Mouse (Mus musculus): ENCODE data around the gene Scube1. TPM values are rescaled to one million over a fixed set of nuclear protein-coding genes. Genes with fewer than 3 reads are reported as not detected.

Scube1 gene
- polyA plus RNA-seq, 1 experiment from 2014 or later: 2.5 TPM

- no peak overlapping the region for H3K9ac ChIP-seq (ENCODE audit: low read depth, low read length)
- no peak overlapping the region for H3K4me3 ChIP-seq (ENCODE audit: low read depth, low read length)
- peaks cover 11% of the 10 kb centered on the region; the same call in 1 of the 2 replicates for H3K36me3 ChIP-seq (ENCODE audit: control insufficient read depth, insufficient read depth)
- no peaks in the 10 kb centered on the region for H3K4me1 ChIP-seq (replicated peaks; ENCODE audit: control insufficient read depth, insufficient read depth, low read length)
- ATAC-seq: no peak
- H3K27ac ChIP-seq (ENCODE audit: low read depth, low read length): no peak overlapping the region
- TF ChIP-seq CTCF (IDR thresholded peaks at IDR 0.05; ENCODE audit: low read depth): no peak
- no peaks in the 10 kb centered on the region for H3K9me3 ChIP-seq (ENCODE audit: control insufficient read depth)
- 63% methylated on average over 11 of the region's 11 CpGs for WGBS
- no peaks in the 10 kb centered on the region for H3K27me3 ChIP-seq (replicated peaks; ENCODE audit: control insufficient read depth, insufficient read depth, low read length)
- no peak overlapping the region for H3K4me2 ChIP-seq (replicated peaks; ENCODE audit: low read depth)
These were observed 155.1 kb downstream of the Scube1 start for GRCm38 (mm10) chr15:83569682-83570081.

- no peaks in the 10 kb centered on the region for H3K4me1 ChIP-seq (replicated peaks; ENCODE audit: control insufficient read depth, insufficient read depth, low read length)
- H3K9ac ChIP-seq (ENCODE audit: low read depth, low read length): no peak overlapping the region
- no peaks in the 10 kb centered on the region for H3K9me3 ChIP-seq (ENCODE audit: control insufficient read depth)
- no peak for TF ChIP-seq CTCF (IDR thresholded peaks at IDR 0.05; ENCODE audit: low read depth)
- no peaks in the 10 kb centered on the region; the same call in 1 of the 2 replicates for H3K36me3 ChIP-seq (ENCODE audit: control insufficient read depth, insufficient read depth)
- ATAC-seq: no peak
- no peaks in the 10 kb centered on the region for H3K27me3 ChIP-seq (replicated peaks; ENCODE audit: control insufficient read depth, insufficient read depth, low read length)
- no peak overlapping the region for H3K4me3 ChIP-seq (ENCODE audit: low read depth, low read length)
- H3K27ac ChIP-seq (ENCODE audit: low read depth, low read length): no peak overlapping the region
- H3K4me2 ChIP-seq (replicated peaks; ENCODE audit: low read depth): no peak overlapping the region
- WGBS: 92% methylated on average over 5 of the region's 5 CpGs
These were observed 156.3 kb downstream of the Scube1 start for GRCm38 (mm10) chr15:83568544-83568943.

GRCm38 (mm10) chr15:83567728-83568127 lies 157.1 kb downstream of the Scube1 start:
- no peak for ATAC-seq
- H3K4me1 ChIP-seq (replicated peaks; ENCODE audit: control insufficient read depth, insufficient read depth, low read length): no peaks in the 10 kb centered on the region
- WGBS: 90% methylated on average over 3 of the region's 3 CpGs
- TF ChIP-seq CTCF (IDR thresholded peaks at IDR 0.05; ENCODE audit: low read depth): no peak
- no peaks in the 10 kb centered on the region; the same call in 1 of the 2 replicates for H3K36me3 ChIP-seq (ENCODE audit: control insufficient read depth, insufficient read depth)
- no peak overlapping the region for H3K4me3 ChIP-seq (ENCODE audit: low read depth, low read length)
- H3K27ac ChIP-seq (ENCODE audit: low read depth, low read length): no peak overlapping the region
- no peaks in the 10 kb centered on the region for H3K27me3 ChIP-seq (replicated peaks; ENCODE audit: control insufficient read depth, insufficient read depth, low read length)
- H3K9ac ChIP-seq (ENCODE audit: low read depth, low read length): no peak overlapping the region
- H3K4me2 ChIP-seq (replicated peaks; ENCODE audit: low read depth): no peak overlapping the region
- H3K9me3 ChIP-seq (ENCODE audit: control insufficient read depth): no peaks in the 10 kb centered on the region

GRCm38 (mm10) chr15:83566006-83566405 lies 158.8 kb downstream of the Scube1 start:
- no peaks in the 10 kb centered on the region for H3K9me3 ChIP-seq (ENCODE audit: control insufficient read depth)
- no peak overlapping the region for H3K4me3 ChIP-seq (ENCODE audit: low read depth, low read length)
- no peaks in the 10 kb centered on the region for H3K36me3 ChIP-seq (ENCODE audit: control insufficient read depth, insufficient read depth)
- no peak for TF ChIP-seq CTCF (IDR thresholded peaks at IDR 0.05; ENCODE audit: low read depth)
- no peaks in the 10 kb centered on the region for H3K4me1 ChIP-seq (replicated peaks; ENCODE audit: control insufficient read depth, insufficient read depth, low read length)
- H3K27ac ChIP-seq (ENCODE audit: low read depth, low read length): no peak overlapping the region
- H3K27me3 ChIP-seq (replicated peaks; ENCODE audit: control insufficient read depth, insufficient read depth, low read length): no peaks in the 10 kb centered on the region
- H3K9ac ChIP-seq (ENCODE audit: low read depth, low read length): no peak overlapping the region
- 82% methylated on average over 5 of the region's 5 CpGs for WGBS
- no peak overlapping the region for H3K4me2 ChIP-seq (replicated peaks; ENCODE audit: low read depth)
- no peak for ATAC-seq

GRCm38 (mm10) chr15:83565434-83565833 lies 159.4 kb downstream of the Scube1 start:
- Histone ChIP-seq H3K4me1 (replicated peaks; ENCODE audit: control insufficient read depth, insufficient read depth, low read length) (no peaks in the 10 kb centered on the region), H3K27me3 (replicated peaks; ENCODE audit: control insufficient read depth, insufficient read depth, low read length) (no peaks in the 10 kb centered on the region), H3K36me3 (ENCODE audit: control insufficient read depth, insufficient read depth) (no peaks in the 10 kb centered on the region), H3K4me2 (replicated peaks; ENCODE audit: low read depth) (no peak overlapping the region), H3K4me3 (ENCODE audit: low read depth, low read length) (no peak overlapping the region), H3K9me3 (ENCODE audit: control insufficient read depth) (no peaks in the 10 kb centered on the region), H3K9ac (ENCODE audit: low read depth, low read length) (no peak overlapping the region), H3K27ac (ENCODE audit: low read depth, low read length) (no peak overlapping the region)
- no peak for TF ChIP-seq CTCF (IDR thresholded peaks at IDR 0.05; ENCODE audit: low read depth)
- 69% methylated on average over 3 of the region's 3 CpGs for WGBS
- no peak for ATAC-seq

GRCm38 (mm10) chr15:83563857-83564651 lies 160.8 kb downstream of the Scube1 start:
- Histone ChIP-seq H3K4me3 (ENCODE audit: low read depth, low read length) (peak overlapping the region; percentile 60), H3K9me3 (ENCODE audit: control insufficient read depth) (no peaks in the 10 kb centered on the region), H3K4me1 (replicated peaks; ENCODE audit: control insufficient read depth, insufficient read depth, low read length) (no peaks in the 10 kb centered on the region), H3K36me3 (ENCODE audit: control insufficient read depth, insufficient read depth) (no peaks in the 10 kb centered on the region), H3K27ac (ENCODE audit: low read depth, low read length) (peak overlapping the region; percentile 57), H3K9ac (ENCODE audit: low read depth, low read length) (peak overlapping the region; percentile 55), H3K4me2 (replicated peaks; ENCODE audit: low read depth) (peak overlapping the region; percentile 99), H3K27me3 (replicated peaks; ENCODE audit: control insufficient read depth, insufficient read depth, low read length) (no peaks in the 10 kb centered on the region)
- peak; percentile 31; the same call in 1 of the 2 replicates for TF ChIP-seq CTCF (IDR thresholded peaks at IDR 0.05; ENCODE audit: low read depth)
- peak; percentile 23 for ATAC-seq
- WGBS: 2% methylated on average over 27 of the region's 27 CpGs
